Mouse (Mus musculus): ENCODE results near the gene St6galnac3. TPM values are rescaled to one million over a fixed set of nuclear protein-coding genes. Genes with fewer than 3 reads are reported as not detected.

Gene St6galnac3
- polyA plus RNA-seq, 1 experiment from 2014 or later: 34.4 TPM

DNA sequence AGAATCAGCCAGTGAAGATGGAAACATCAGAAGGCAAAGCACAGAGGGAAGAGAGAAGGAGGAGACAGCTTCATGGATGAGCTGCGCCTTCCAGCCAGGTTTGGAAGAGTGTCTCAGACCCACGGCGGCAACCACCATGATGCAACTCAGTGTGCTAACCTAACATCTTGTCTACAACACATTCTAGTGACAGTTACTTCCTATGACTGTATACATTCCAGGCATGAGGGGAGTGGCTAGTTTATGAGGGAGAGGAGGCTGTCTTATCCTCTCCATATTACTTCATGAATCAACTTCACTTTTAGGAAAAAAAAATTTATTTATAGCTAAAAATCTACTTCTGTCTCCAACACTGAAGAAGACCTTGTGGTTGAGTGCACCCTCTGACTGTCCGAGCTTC lies 264.8 kb downstream of the St6galnac3 start:
- no peak overlapping the region for H3K4me3 ChIP-seq (replicated peaks; ENCODE audit: low read depth, low read length)
- H3K4me2 ChIP-seq (ENCODE audit: low read length): no peak overlapping the region
- H3K27ac ChIP-seq: no peak overlapping the region
- no peaks in the 10 kb centered on the region for H3K27me3 ChIP-seq (ENCODE audit: insufficient read depth, low read length)
- TF ChIP-seq CTCF (IDR thresholded peaks at IDR 0.05; ENCODE audit: low read depth): no peak
- ATAC-seq (replicated peaks; ENCODE audit: low FRiP score, low read depth) (no peak), DNase-seq (ENCODE audit: low spot score) (no peak)
- WGBS: 99% methylated on average over 4 of the region's 4 CpGs
- H3K9ac ChIP-seq (ENCODE audit: low read depth, low read length): no peak overlapping the region
- no peaks in the 10 kb centered on the region for H3K4me1 ChIP-seq (replicated peaks; ENCODE audit: insufficient read depth, low read length)
- no peaks in the 10 kb centered on the region for H3K9me3 ChIP-seq (replicated peaks; ENCODE audit: low read length)
- H3K36me3 ChIP-seq (ENCODE audit: insufficient read depth, low read length): no peaks in the 10 kb centered on the region

DNA sequence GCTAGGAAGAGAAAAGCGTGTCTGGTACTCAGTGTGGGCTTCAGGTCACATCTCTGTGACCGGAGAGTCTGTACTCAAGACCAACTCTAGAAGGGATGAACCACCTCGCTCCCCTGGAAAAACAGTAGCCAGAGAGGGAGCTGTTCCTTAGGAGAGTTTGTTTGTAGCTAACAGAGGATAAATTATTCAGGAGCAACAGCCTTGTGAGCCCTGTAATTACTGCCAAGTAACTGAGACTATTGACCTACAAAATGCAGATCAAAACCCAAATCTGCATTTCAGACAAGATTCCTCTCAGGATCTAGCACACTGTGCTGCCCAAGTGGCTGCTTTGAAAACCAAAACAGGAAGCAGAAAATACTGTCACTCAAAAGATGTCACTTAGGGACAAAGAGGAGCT lies 266.4 kb downstream of the St6galnac3 start:
- 90% methylated on average over 3 of the region's 3 CpGs for WGBS
- no peaks in the 10 kb centered on the region for H3K36me3 ChIP-seq (ENCODE audit: insufficient read depth, low read length)
- TF ChIP-seq CTCF (IDR thresholded peaks at IDR 0.05; ENCODE audit: low read depth): no peak
- no peaks in the 10 kb centered on the region for H3K27me3 ChIP-seq (ENCODE audit: insufficient read depth, low read length)
- DNase-seq (ENCODE audit: low spot score) (no peak), ATAC-seq (replicated peaks; ENCODE audit: low FRiP score, low read depth) (no peak)
- no peak overlapping the region for H3K4me2 ChIP-seq (ENCODE audit: low read length)
- H3K4me3 ChIP-seq (replicated peaks; ENCODE audit: low read depth, low read length): no peak overlapping the region
- no peak overlapping the region for H3K27ac ChIP-seq
- H3K9ac ChIP-seq (ENCODE audit: low read depth, low read length): no peak overlapping the region
- no peaks in the 10 kb centered on the region for H3K4me1 ChIP-seq (replicated peaks; ENCODE audit: insufficient read depth, low read length)
- no peaks in the 10 kb centered on the region for H3K9me3 ChIP-seq (replicated peaks; ENCODE audit: low read length)

DNA sequence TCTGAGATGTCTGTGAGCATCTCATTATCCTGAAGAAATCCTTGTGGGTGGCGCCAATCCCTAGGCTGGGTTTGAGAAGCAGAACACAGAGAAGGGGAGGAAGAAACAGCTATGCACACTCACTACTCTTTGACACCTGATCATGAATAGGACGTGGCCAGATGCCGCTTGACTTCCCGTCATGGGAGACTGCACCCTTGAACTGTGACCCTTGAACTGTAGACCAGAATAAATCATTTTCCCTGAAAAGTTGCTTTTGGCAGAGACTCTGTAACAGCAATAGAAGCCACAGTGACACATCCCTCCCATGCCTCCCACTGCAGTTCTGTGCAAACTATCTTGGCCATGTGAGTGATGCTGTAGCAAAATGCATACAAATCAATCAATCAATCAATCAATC lies 267.3 kb downstream of the St6galnac3 start:
- WGBS: 44% methylated on average over 4 of the region's 4 CpGs
- H3K36me3 ChIP-seq (ENCODE audit: insufficient read depth, low read length): no peaks in the 10 kb centered on the region
- no peak overlapping the region for H3K27ac ChIP-seq
- TF ChIP-seq CTCF (IDR thresholded peaks at IDR 0.05; ENCODE audit: low read depth): no peak
- no peaks in the 10 kb centered on the region for H3K9me3 ChIP-seq (replicated peaks; ENCODE audit: low read length)
- 0 out of 2 replicates have a peak, but pooled peaks have one; percentile 36 for ATAC-seq (replicated peaks; ENCODE audit: low FRiP score, low read depth)
- no peak overlapping the region for H3K4me2 ChIP-seq (ENCODE audit: low read length)
- H3K9ac ChIP-seq (ENCODE audit: low read depth, low read length): no peak overlapping the region
- no peaks in the 10 kb centered on the region for H3K4me1 ChIP-seq (replicated peaks; ENCODE audit: insufficient read depth, low read length)
- H3K27me3 ChIP-seq (ENCODE audit: insufficient read depth, low read length): no peaks in the 10 kb centered on the region
- no peak for DNase-seq (ENCODE audit: low spot score)
- no peak overlapping the region for H3K4me3 ChIP-seq (replicated peaks; ENCODE audit: low read depth, low read length)

DNA sequence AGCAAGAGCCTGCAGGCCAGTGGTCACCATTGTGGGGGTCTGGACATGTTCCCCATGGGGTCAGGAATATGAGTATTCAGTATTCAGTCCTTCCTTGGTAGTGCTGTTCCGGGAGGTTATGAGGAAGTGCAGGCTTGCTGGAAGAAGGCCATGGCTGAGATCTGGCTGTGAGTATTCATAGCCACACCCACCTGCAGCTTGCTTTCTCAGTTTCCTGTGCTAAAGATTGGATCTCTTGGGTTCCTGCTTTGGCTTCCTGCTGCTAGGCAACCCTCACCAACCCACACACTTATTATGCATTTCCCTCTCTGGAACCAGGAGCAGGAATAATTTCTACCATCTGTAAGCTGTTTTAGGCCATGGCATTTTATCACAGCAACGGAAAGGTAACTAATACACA lies 267.8 kb downstream of the St6galnac3 start:
- no peak overlapping the region for H3K4me2 ChIP-seq (ENCODE audit: low read length)
- no peak overlapping the region for H3K27ac ChIP-seq
- H3K36me3 ChIP-seq (ENCODE audit: insufficient read depth, low read length): no peaks in the 10 kb centered on the region
- 73% methylated on average over 2 of the region's 2 CpGs for WGBS
- H3K9ac ChIP-seq (ENCODE audit: low read depth, low read length): no peak overlapping the region
- ATAC-seq (replicated peaks; ENCODE audit: low FRiP score, low read depth) (no peak), DNase-seq (ENCODE audit: low spot score) (peak; percentile 39)
- TF ChIP-seq CTCF (IDR thresholded peaks at IDR 0.05; ENCODE audit: low read depth): no peak
- no peaks in the 10 kb centered on the region for H3K4me1 ChIP-seq (replicated peaks; ENCODE audit: insufficient read depth, low read length)
- H3K27me3 ChIP-seq (ENCODE audit: insufficient read depth, low read length): no peaks in the 10 kb centered on the region
- no peak overlapping the region for H3K4me3 ChIP-seq (replicated peaks; ENCODE audit: low read depth, low read length)
- H3K9me3 ChIP-seq (replicated peaks; ENCODE audit: low read length): no peaks in the 10 kb centered on the region

DNA sequence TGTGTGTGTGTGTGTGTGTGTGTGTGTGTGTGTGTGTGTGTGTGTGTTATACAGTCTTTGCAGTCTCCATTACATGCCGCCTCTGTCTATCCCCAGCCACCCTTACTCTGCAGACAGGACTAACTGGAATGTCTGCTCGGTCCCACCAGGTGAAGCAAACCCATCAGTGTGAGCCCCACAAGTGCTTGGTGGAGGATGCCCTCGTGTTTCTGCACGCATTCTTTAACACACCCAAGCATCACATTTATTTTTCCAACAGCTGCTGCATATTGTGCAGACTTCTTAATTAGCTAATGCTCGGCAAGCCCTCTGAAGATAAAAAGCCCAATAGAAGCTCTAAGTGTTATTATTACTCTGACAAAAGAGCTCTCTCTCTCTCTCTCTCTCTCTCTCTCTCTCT lies 268.7 kb downstream of the St6galnac3 start:
- Histone ChIP-seq H3K9ac (ENCODE audit: low read depth, low read length) (no peak overlapping the region), H3K9me3 (replicated peaks; ENCODE audit: low read length) (no peaks in the 10 kb centered on the region), H3K4me3 (replicated peaks; ENCODE audit: low read depth, low read length) (no peak overlapping the region), H3K4me1 (replicated peaks; ENCODE audit: insufficient read depth, low read length) (no peaks in the 10 kb centered on the region), H3K27ac (no peak overlapping the region), H3K4me2 (ENCODE audit: low read length) (no peak overlapping the region), H3K27me3 (ENCODE audit: insufficient read depth, low read length) (no peaks in the 10 kb centered on the region), H3K36me3 (ENCODE audit: insufficient read depth, low read length) (no peaks in the 10 kb centered on the region)
- TF ChIP-seq CTCF (IDR thresholded peaks at IDR 0.05; ENCODE audit: low read depth): no peak
- no peak for ATAC-seq (replicated peaks; ENCODE audit: low FRiP score, low read depth)
- no peak for DNase-seq (ENCODE audit: low spot score)
- WGBS: 83% methylated on average over 5 of the region's 5 CpGs

DNA sequence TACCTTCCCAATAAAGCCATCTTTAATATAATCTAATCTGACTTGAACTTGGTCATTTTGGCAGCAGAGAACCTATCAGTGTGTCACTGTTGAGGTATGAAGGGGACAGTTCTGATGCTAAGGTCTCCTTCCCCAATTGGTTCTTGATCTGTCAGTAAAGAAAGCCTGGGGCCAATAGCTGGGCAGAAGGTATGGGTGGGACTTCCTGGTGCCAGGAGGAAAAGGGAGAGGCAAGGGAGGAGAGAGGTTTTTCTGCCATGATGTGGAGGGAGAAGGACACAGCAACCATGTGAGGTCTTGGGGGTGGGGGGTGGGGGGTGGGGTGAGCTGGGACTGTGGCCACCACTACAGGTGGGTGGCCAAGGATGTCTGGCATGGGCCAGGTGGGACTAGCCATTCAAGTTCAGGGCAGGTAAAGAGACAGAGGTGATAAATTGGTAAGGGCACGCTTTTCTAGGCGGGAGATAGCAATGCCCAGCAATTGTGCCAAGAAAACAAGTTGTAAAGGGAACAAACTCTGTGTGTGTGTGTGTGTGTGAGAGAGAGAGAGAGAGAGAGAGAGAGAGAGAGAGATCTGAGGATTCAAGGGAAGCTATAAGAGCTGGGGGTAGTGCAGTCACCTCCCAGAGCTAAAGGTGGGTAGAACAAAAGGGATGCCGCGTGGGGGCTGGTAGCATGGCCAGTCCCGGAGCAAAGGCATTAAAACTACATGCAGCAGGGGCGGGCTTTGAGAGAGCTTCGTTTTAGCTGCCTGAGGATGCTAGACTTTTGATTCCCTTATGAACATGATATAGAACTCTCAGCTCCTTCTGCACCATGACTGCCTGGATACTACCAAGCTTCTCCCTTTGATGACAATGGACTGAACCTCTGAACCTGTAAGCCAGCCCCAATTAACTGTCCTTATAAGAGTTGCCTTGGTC lies 271.6 kb downstream of the St6galnac3 start:
- 85% methylated on average over 7 of the region's 7 CpGs for WGBS

More for the DNA sequence above, 271.6 kb downstream of the St6galnac3 start:
- no peak for DNase-seq (ENCODE audit: low spot score)
- no peak for ATAC-seq (replicated peaks; ENCODE audit: low FRiP score, low read depth)
- Histone ChIP-seq H3K27me3 (ENCODE audit: insufficient read depth, low read length) (no peaks in the 10 kb centered on the region), H3K4me3 (replicated peaks; ENCODE audit: low read depth, low read length) (no peak overlapping the region), H3K36me3 (ENCODE audit: insufficient read depth, low read length) (no peaks in the 10 kb centered on the region), H3K9me3 (replicated peaks; ENCODE audit: low read length) (no peaks in the 10 kb centered on the region), H3K4me1 (replicated peaks; ENCODE audit: insufficient read depth, low read length) (no peaks in the 10 kb centered on the region), H3K9ac (ENCODE audit: low read depth, low read length) (no peak overlapping the region), H3K27ac (no peak overlapping the region), H3K4me2 (ENCODE audit: low read length) (no peak overlapping the region)
- TF ChIP-seq CTCF (IDR thresholded peaks at IDR 0.05; ENCODE audit: low read depth): no peak

Measured in kidney, postnatal 0 days (tissue).